Mouse (Mus musculus): ENCODE results near the gene Exosc8. TPM values are rescaled to one million over a fixed set of nuclear protein-coding genes. Genes with fewer than 3 reads are reported as not detected.

The Exosc8 gene
- 165 and 176 TPM in 2 replicates for polyA plus RNA-seq (2014; fragmentation: Nextera tagmentation; extraction: Ambion mirVana)

GRCm38 (mm10) chr3:54735247-54736046, at the start of gene Exosc8, which contains the start of gene Alg5:
Exosc8 (minus strand) TSS chr3:54735393.
Alg5 (plus strand) TSS chr3:54735539.
- WGBS: 0% methylated on average over 60 of the region's 65 CpGs
- H3K4me2 ChIP-seq (ENCODE audit: low read depth, low read length): peak within 1 kb of the TSS; percentile 84
- DNase-seq (ENCODE audit: low spot score) (peak; percentile 81), ATAC-seq (replicated peaks; ENCODE audit: insufficient number of reproducible peaks, low FRiP score, low TSS enrichment, low read depth) (peak; percentile 91)
- no peaks in the 10 kb centered on the region for H3K9me3 ChIP-seq (replicated peaks; ENCODE audit: control insufficient read depth, low read length)
- no peaks in the 10 kb centered on the region for H3K27me3 ChIP-seq (ENCODE audit: control insufficient read depth, insufficient read depth, low read length)
- no peaks in the 10 kb centered on the region; the same call in 1 of the 2 replicates for H3K4me1 ChIP-seq (ENCODE audit: control insufficient read depth, insufficient read depth, low read length)
- peak within 1 kb of the TSS; percentile 90 for H3K4me3 ChIP-seq (ENCODE audit: low read depth, low read length)
- H3K27ac ChIP-seq (replicated peaks; ENCODE audit: low read depth, low read length): peak within 1 kb of the TSS; percentile 87
- peak within 1 kb of the TSS; percentile 94 for H3K9ac ChIP-seq (replicated peaks; ENCODE audit: low read length)
- no peaks in the 10 kb centered on the region for H3K36me3 ChIP-seq (replicated peaks; ENCODE audit: control insufficient read depth, insufficient read depth, low read depth, low read length)

- no peak for ATAC-seq (replicated peaks; ENCODE audit: insufficient number of reproducible peaks, low FRiP score, low TSS enrichment, low read depth)
- Histone ChIP-seq H3K27me3 (ENCODE audit: control insufficient read depth, insufficient read depth, low read length) (no peaks in the 10 kb centered on the region), H3K4me3 (ENCODE audit: low read depth, low read length) (no peak overlapping the region), H3K9ac (replicated peaks; ENCODE audit: low read length) (no peak overlapping the region), H3K9me3 (replicated peaks; ENCODE audit: control insufficient read depth, low read length) (no peaks in the 10 kb centered on the region), H3K4me1 (ENCODE audit: control insufficient read depth, insufficient read depth, low read length) (no peaks in the 10 kb centered on the region), H3K27ac (replicated peaks; ENCODE audit: low read depth, low read length) (no peak overlapping the region), H3K4me2 (ENCODE audit: low read depth, low read length) (no peak overlapping the region), H3K36me3 (replicated peaks; ENCODE audit: control insufficient read depth, insufficient read depth, low read depth, low read length) (no peaks in the 10 kb centered on the region)
- WGBS: 69% methylated on average over 7 of the region's 7 CpGs
- DNase-seq (ENCODE audit: low spot score): no peak
These were observed 40.9 kb upstream of the Exosc8 start for GRCm38 (mm10) chr3:54775989-54776631.

- H3K4me2 ChIP-seq (ENCODE audit: low read depth, low read length): no peak overlapping the region
- DNase-seq (ENCODE audit: low spot score) (no peak), ATAC-seq (replicated peaks; ENCODE audit: insufficient number of reproducible peaks, low FRiP score, low TSS enrichment, low read depth) (no peak)
- no peaks in the 10 kb centered on the region for H3K36me3 ChIP-seq (replicated peaks; ENCODE audit: control insufficient read depth, insufficient read depth, low read depth, low read length)
- no peaks in the 10 kb centered on the region for H3K4me1 ChIP-seq (ENCODE audit: control insufficient read depth, insufficient read depth, low read length)
- no peak overlapping the region for H3K4me3 ChIP-seq (ENCODE audit: low read depth, low read length)
- WGBS: 87% methylated on average over 6 of the region's 6 CpGs
- no peaks in the 10 kb centered on the region for H3K27me3 ChIP-seq (ENCODE audit: control insufficient read depth, insufficient read depth, low read length)
- H3K9ac ChIP-seq (replicated peaks; ENCODE audit: low read length): no peak overlapping the region
- no peaks in the 10 kb centered on the region for H3K9me3 ChIP-seq (replicated peaks; ENCODE audit: control insufficient read depth, low read length)
- H3K27ac ChIP-seq (replicated peaks; ENCODE audit: low read depth, low read length): no peak overlapping the region
These were observed 38.4 kb upstream of the Exosc8 start for GRCm38 (mm10) chr3:54773613-54774012.

- DNase-seq (ENCODE audit: low spot score) (no peak), ATAC-seq (replicated peaks; ENCODE audit: insufficient number of reproducible peaks, low FRiP score, low TSS enrichment, low read depth) (no peak)
- Histone ChIP-seq H3K4me1 (ENCODE audit: control insufficient read depth, insufficient read depth, low read length) (no peaks in the 10 kb centered on the region), H3K9ac (replicated peaks; ENCODE audit: low read length) (no peak overlapping the region), H3K4me3 (ENCODE audit: low read depth, low read length) (no peak overlapping the region), H3K27ac (replicated peaks; ENCODE audit: low read depth, low read length) (no peak overlapping the region), H3K4me2 (ENCODE audit: low read depth, low read length) (no peak overlapping the region), H3K9me3 (replicated peaks; ENCODE audit: control insufficient read depth, low read length) (no peaks in the 10 kb centered on the region), H3K27me3 (ENCODE audit: control insufficient read depth, insufficient read depth, low read length) (no peaks in the 10 kb centered on the region), H3K36me3 (replicated peaks; ENCODE audit: control insufficient read depth, insufficient read depth, low read depth, low read length) (no peaks in the 10 kb centered on the region)
- 77% methylated on average over 17 of the region's 17 CpGs for WGBS
These were observed 34.4 kb upstream of the Exosc8 start for GRCm38 (mm10) chr3:54769349-54770275.

- WGBS: 93% methylated on average over 8 of the region's 8 CpGs
- Histone ChIP-seq H3K9ac (replicated peaks; ENCODE audit: low read length) (no peak overlapping the region), H3K9me3 (replicated peaks; ENCODE audit: control insufficient read depth, low read length) (no peaks in the 10 kb centered on the region), H3K4me1 (ENCODE audit: control insufficient read depth, insufficient read depth, low read length) (no peaks in the 10 kb centered on the region), H3K27me3 (ENCODE audit: control insufficient read depth, insufficient read depth, low read length) (no peaks in the 10 kb centered on the region), H3K27ac (replicated peaks; ENCODE audit: low read depth, low read length) (no peak overlapping the region), H3K4me2 (ENCODE audit: low read depth, low read length) (no peak overlapping the region), H3K4me3 (ENCODE audit: low read depth, low read length) (no peak overlapping the region), H3K36me3 (replicated peaks; ENCODE audit: control insufficient read depth, insufficient read depth, low read depth, low read length) (no peaks in the 10 kb centered on the region)
- DNase-seq (ENCODE audit: low spot score) (no peak), ATAC-seq (replicated peaks; ENCODE audit: insufficient number of reproducible peaks, low FRiP score, low TSS enrichment, low read depth) (no peak)
These were observed 33.4 kb upstream of the Exosc8 start for GRCm38 (mm10) chr3:54768592-54768991.

GRCm38 (mm10) chr3:54766811-54767210, 31.6 kb upstream of the Exosc8 start:
- WGBS: 81% methylated on average over 5 of the region's 5 CpGs
- Histone ChIP-seq H3K4me1 (ENCODE audit: control insufficient read depth, insufficient read depth, low read length) (no peaks in the 10 kb centered on the region), H3K27ac (replicated peaks; ENCODE audit: low read depth, low read length) (no peak overlapping the region), H3K4me2 (ENCODE audit: low read depth, low read length) (no peak overlapping the region), H3K36me3 (replicated peaks; ENCODE audit: control insufficient read depth, insufficient read depth, low read depth, low read length) (no peaks in the 10 kb centered on the region), H3K4me3 (ENCODE audit: low read depth, low read length) (no peak overlapping the region), H3K27me3 (ENCODE audit: control insufficient read depth, insufficient read depth, low read length) (no peaks in the 10 kb centered on the region), H3K9me3 (replicated peaks; ENCODE audit: control insufficient read depth, low read length) (no peaks in the 10 kb centered on the region), H3K9ac (replicated peaks; ENCODE audit: low read length) (no peak overlapping the region)
- ATAC-seq (replicated peaks; ENCODE audit: insufficient number of reproducible peaks, low FRiP score, low TSS enrichment, low read depth) (no peak), DNase-seq (ENCODE audit: low spot score) (no peak)

- ATAC-seq (replicated peaks; ENCODE audit: insufficient number of reproducible peaks, low FRiP score, low TSS enrichment, low read depth) (no peak), DNase-seq (ENCODE audit: low spot score) (peak; percentile 33)
- no peaks in the 10 kb centered on the region for H3K36me3 ChIP-seq (replicated peaks; ENCODE audit: control insufficient read depth, insufficient read depth, low read depth, low read length)
- no peaks in the 10 kb centered on the region for H3K4me1 ChIP-seq (ENCODE audit: control insufficient read depth, insufficient read depth, low read length)
- H3K4me3 ChIP-seq (ENCODE audit: low read depth, low read length): no peak overlapping the region
- 67% methylated on average over 14 of the region's 14 CpGs for WGBS
- H3K27ac ChIP-seq (replicated peaks; ENCODE audit: low read depth, low read length): no peak overlapping the region
- H3K4me2 ChIP-seq (ENCODE audit: low read depth, low read length): no peak overlapping the region
- H3K9ac ChIP-seq (replicated peaks; ENCODE audit: low read length): no peak overlapping the region
- no peaks in the 10 kb centered on the region for H3K27me3 ChIP-seq (ENCODE audit: control insufficient read depth, insufficient read depth, low read length)
- H3K9me3 ChIP-seq (replicated peaks; ENCODE audit: control insufficient read depth, low read length): no peaks in the 10 kb centered on the region
These were observed 30.8 kb upstream of the Exosc8 start for GRCm38 (mm10) chr3:54766034-54766433.
